Mouse (Mus musculus): ENCODE measurements around the gene Chrd. TPM values are rescaled to one million over a fixed set of nuclear protein-coding genes. Genes with fewer than 3 reads are reported as not detected.

The Chrd gene
- polyA plus RNA-seq, 1 experiment from 2014 or later: 0.83 TPM

- H3K4me2 ChIP-seq: no peak overlapping the region
- 78% methylated on average over 7 of the region's 7 CpGs for WGBS
- H3K36me3 ChIP-seq: no peaks in the 10 kb centered on the region
- H3K27me3 ChIP-seq (replicated peaks): peaks cover 82% of the 10 kb centered on the region
- H3K9ac ChIP-seq: no peak overlapping the region
- no peak overlapping the region for H3K27ac ChIP-seq (replicated peaks)
- H3K4me3 ChIP-seq: no peak overlapping the region
- no peak for ATAC-seq (ENCODE audit: extremely low read depth, insufficient number of reproducible peaks, low FRiP score, low TSS enrichment)
- H3K9me3 ChIP-seq: no peaks in the 10 kb centered on the region
- peaks cover 20% of the 10 kb centered on the region for H3K4me1 ChIP-seq
Observed at GRCm38 (mm10) chr16:20736168-20736567, 3.2 kb downstream of the Chrd start.

DNA sequence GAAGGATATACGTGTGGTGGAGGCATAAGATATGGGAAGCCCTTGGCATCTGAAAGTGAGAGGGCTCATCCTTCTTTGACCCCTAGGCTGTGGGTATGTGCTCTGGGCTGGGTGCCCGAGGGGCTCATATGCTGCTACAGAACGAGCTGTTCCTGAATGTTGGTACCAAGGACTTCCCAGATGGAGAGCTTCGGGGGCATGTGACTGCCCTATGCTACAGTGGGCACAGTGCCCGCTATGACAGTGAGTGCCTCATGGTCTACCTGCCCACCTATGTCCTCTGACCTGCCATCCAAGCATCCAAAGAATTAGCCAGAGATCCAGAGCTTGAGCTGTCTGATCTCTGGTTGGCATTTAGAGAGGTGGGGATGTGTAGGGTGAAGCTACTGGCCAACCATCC, 3.9 kb downstream of the Chrd start:
- H3K9ac ChIP-seq: no peak overlapping the region
- H3K4me1 ChIP-seq: peaks cover 20% of the 10 kb centered on the region
- 78% methylated on average over 5 of the region's 5 CpGs for WGBS
- no peaks in the 10 kb centered on the region for H3K36me3 ChIP-seq
- no peaks in the 10 kb centered on the region for H3K9me3 ChIP-seq
- ATAC-seq (ENCODE audit: extremely low read depth, insufficient number of reproducible peaks, low FRiP score, low TSS enrichment): no peak
- no peak overlapping the region for H3K4me2 ChIP-seq
- no peak overlapping the region for H3K27ac ChIP-seq (replicated peaks)
- peaks cover 75% of the 10 kb centered on the region for H3K27me3 ChIP-seq (replicated peaks)
- no peak overlapping the region for H3K4me3 ChIP-seq

DNA sequence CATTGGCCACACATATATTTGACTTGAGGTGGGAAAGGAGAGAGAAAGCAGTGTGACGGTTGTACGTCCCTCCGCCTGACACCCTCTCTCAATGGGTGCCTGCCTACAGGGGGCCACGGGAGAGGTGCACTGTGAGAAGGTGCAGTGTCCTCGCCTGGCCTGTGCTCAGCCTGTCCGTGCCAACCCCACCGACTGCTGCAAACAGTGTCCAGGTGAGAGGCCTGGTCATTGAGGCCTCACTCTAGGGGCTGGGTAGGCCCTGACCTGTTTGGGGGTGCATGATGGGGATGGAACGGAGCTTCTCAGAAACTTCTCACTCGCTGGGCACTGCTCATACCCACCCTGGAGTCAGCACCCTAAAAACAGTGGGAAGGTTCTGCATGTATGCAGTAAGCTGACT, 6.9 kb downstream of the Chrd start:
- H3K4me2 ChIP-seq: no peak overlapping the region
- WGBS: 81% methylated on average over 9 of the region's 9 CpGs
- H3K27ac ChIP-seq (replicated peaks): no peak overlapping the region
- no peak overlapping the region for H3K9ac ChIP-seq
- no peaks in the 10 kb centered on the region for H3K36me3 ChIP-seq
- H3K27me3 ChIP-seq (replicated peaks): peaks cover 46% of the 10 kb centered on the region
- no peak for ATAC-seq (ENCODE audit: extremely low read depth, insufficient number of reproducible peaks, low FRiP score, low TSS enrichment)
- no peaks in the 10 kb centered on the region for H3K4me1 ChIP-seq
- H3K4me3 ChIP-seq: no peak overlapping the region
- H3K9me3 ChIP-seq: no peaks in the 10 kb centered on the region

GRCm38 (mm10) chr16:20746641-20747040, 13.7 kb downstream of the Chrd start:
- Histone ChIP-seq H3K4me3 (no peak overlapping the region), H3K4me2 (no peak overlapping the region), H3K36me3 (no peaks in the 10 kb centered on the region), H3K27me3 (replicated peaks) (no peaks in the 10 kb centered on the region), H3K9me3 (no peaks in the 10 kb centered on the region), H3K9ac (no peak overlapping the region), H3K27ac (replicated peaks) (no peak overlapping the region), H3K4me1 (no peaks in the 10 kb centered on the region)
- WGBS: 61% methylated on average over 6 of the region's 6 CpGs
- no peak for ATAC-seq (ENCODE audit: extremely low read depth, insufficient number of reproducible peaks, low FRiP score, low TSS enrichment)

DNA sequence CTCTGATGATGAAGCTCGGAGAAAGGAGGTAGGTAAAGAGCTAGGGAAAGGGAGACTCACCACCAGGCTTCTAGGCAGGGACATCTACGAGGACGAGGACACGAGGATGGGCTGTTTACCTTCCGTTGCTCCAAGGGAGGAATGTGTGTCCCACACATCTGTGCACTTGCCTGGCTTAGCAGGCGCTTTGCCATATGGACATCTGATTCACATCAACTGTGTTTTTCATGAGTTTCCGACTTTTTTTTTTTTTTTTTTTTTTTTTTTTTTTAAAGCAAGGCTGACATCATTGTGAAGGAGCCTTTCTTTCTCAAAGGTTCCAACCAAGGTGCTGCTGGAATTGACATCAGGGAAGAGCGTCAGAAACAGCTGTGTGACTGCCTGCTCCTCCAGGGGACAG, 17.6 kb downstream of the Chrd start:
- Histone ChIP-seq H3K9ac (no peak overlapping the region), H3K27me3 (replicated peaks) (no peaks in the 10 kb centered on the region), H3K27ac (replicated peaks) (no peak overlapping the region), H3K36me3 (no peaks in the 10 kb centered on the region), H3K4me1 (no peaks in the 10 kb centered on the region), H3K4me3 (no peak overlapping the region), H3K9me3 (no peaks in the 10 kb centered on the region), H3K4me2 (no peak overlapping the region)
- ATAC-seq (ENCODE audit: extremely low read depth, insufficient number of reproducible peaks, low FRiP score, low TSS enrichment): no peak
- 49% methylated on average over 8 of the region's 8 CpGs for WGBS

GRCm38 (mm10) chr16:20756052-20756451, 23.1 kb downstream of the Chrd start:
- ATAC-seq (ENCODE audit: extremely low read depth, insufficient number of reproducible peaks, low FRiP score, low TSS enrichment): no peak
- Histone ChIP-seq H3K36me3 (no peaks in the 10 kb centered on the region), H3K9me3 (no peaks in the 10 kb centered on the region), H3K4me3 (no peak overlapping the region), H3K4me2 (no peak overlapping the region), H3K4me1 (no peaks in the 10 kb centered on the region), H3K27me3 (replicated peaks) (no peaks in the 10 kb centered on the region), H3K27ac (replicated peaks) (no peak overlapping the region), H3K9ac (no peak overlapping the region)
- 85% methylated on average over 5 of the region's 5 CpGs for WGBS

- H3K9ac ChIP-seq: no peak overlapping the region
- no peak overlapping the region for H3K4me2 ChIP-seq
- WGBS: 56% methylated on average over 1 of the region's 1 CpGs
- H3K4me1 ChIP-seq: no peaks in the 10 kb centered on the region
- no peaks in the 10 kb centered on the region for H3K36me3 ChIP-seq
- H3K27ac ChIP-seq (replicated peaks): no peak overlapping the region
- no peak for ATAC-seq (ENCODE audit: extremely low read depth, insufficient number of reproducible peaks, low FRiP score, low TSS enrichment)
- no peak overlapping the region for H3K4me3 ChIP-seq
- no peaks in the 10 kb centered on the region for H3K27me3 ChIP-seq (replicated peaks)
- H3K9me3 ChIP-seq: no peaks in the 10 kb centered on the region
Observed at GRCm38 (mm10) chr16:20757385-20757784, 24.5 kb downstream of the Chrd start.

GRCm38 (mm10) chr16:20761681-20762080, 28.8 kb downstream of the Chrd start:
- Histone ChIP-seq H3K4me2 (no peak overlapping the region), H3K4me1 (no peaks in the 10 kb centered on the region), H3K9ac (no peak overlapping the region), H3K27me3 (replicated peaks) (0 out of 2 replicates have a peak, but pooled peaks cover 3% of the 10 kb centered on the region), H3K36me3 (no peaks in the 10 kb centered on the region), H3K4me3 (no peak overlapping the region), H3K9me3 (no peaks in the 10 kb centered on the region), H3K27ac (replicated peaks) (no peak overlapping the region)
- WGBS: 8% methylated on average over 3 of the region's 3 CpGs
- ATAC-seq (ENCODE audit: extremely low read depth, insufficient number of reproducible peaks, low FRiP score, low TSS enrichment): no peak

- H3K4me3 ChIP-seq: no peak overlapping the region
- H3K9ac ChIP-seq: no peak overlapping the region
- no peaks in the 10 kb centered on the region for H3K9me3 ChIP-seq
- ATAC-seq (ENCODE audit: extremely low read depth, insufficient number of reproducible peaks, low FRiP score, low TSS enrichment): no peak
- H3K4me1 ChIP-seq: no peaks in the 10 kb centered on the region
- H3K27ac ChIP-seq (replicated peaks): no peak overlapping the region
- WGBS: 41% methylated on average over 9 of the region's 9 CpGs
- H3K27me3 ChIP-seq (replicated peaks): 0 out of 2 replicates have a peak, but pooled peaks cover 3% of the 10 kb centered on the region
- no peak overlapping the region for H3K4me2 ChIP-seq
- H3K36me3 ChIP-seq: no peaks in the 10 kb centered on the region
Observed at GRCm38 (mm10) chr16:20765244-20765643, 32.3 kb downstream of the Chrd start.

DNA sequence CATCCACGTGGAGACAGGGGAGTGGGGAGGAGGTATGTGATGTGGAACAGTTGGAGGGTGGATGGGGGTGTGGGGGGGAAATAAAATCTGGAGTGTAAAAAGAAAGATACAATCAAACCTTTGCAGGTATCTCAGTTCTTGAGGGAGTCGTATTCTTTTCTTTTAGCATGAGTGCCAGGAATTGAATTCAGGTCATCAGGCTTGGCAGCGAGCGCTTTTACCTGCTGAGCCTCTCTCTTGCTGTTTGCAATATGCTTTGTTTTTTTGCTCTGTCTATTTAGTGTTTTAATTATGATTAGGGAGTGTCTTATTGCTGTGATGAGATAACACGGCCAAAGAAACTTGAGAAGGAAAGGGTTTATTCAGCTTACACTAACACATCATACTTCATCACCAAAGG, 42.1 kb downstream of the Chrd start:
- no peak overlapping the region for H3K9ac ChIP-seq
- ATAC-seq (ENCODE audit: extremely low read depth, insufficient number of reproducible peaks, low FRiP score, low TSS enrichment): no peak
- no peaks in the 10 kb centered on the region for H3K36me3 ChIP-seq
- WGBS: 68% methylated on average over 5 of the region's 5 CpGs
- no peak overlapping the region for H3K27ac ChIP-seq (replicated peaks)
- H3K4me3 ChIP-seq: no peak overlapping the region
- H3K9me3 ChIP-seq: peaks cover 13% of the 10 kb centered on the region
- no peaks in the 10 kb centered on the region for H3K4me1 ChIP-seq
- no peak overlapping the region for H3K4me2 ChIP-seq
- no peaks in the 10 kb centered on the region for H3K27me3 ChIP-seq (replicated peaks)

DNA sequence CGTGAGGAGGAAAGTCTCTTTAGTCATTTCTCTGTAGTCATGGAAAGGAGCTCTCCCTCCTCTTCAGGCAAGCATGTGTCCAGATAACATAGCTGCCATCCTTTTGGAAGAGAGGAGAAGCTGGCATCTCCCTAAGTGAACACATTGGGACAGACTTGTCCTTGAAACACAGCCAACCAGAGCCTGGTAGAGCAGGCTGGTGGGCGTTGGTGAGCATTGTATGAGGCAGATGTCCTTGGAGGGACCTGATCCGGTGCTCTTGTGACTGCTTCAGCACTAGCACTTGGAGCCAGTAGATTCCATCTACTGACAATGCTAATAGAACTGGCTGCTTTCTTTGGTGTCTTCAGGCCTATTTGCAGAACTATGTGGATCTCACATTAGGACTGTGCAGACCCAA, 46.9 kb downstream of the Chrd start:
- no peaks in the 10 kb centered on the region for H3K9me3 ChIP-seq
- H3K4me1 ChIP-seq: no peaks in the 10 kb centered on the region
- H3K36me3 ChIP-seq: no peaks in the 10 kb centered on the region
- 0 out of 2 replicates have a peak, but pooled peaks cover 4% of the 10 kb centered on the region for H3K27me3 ChIP-seq (replicated peaks)
- no peak overlapping the region for H3K4me2 ChIP-seq
- WGBS: 67% methylated on average over 3 of the region's 3 CpGs
- H3K9ac ChIP-seq: no peak overlapping the region
- no peak for ATAC-seq (ENCODE audit: extremely low read depth, insufficient number of reproducible peaks, low FRiP score, low TSS enrichment)
- H3K4me3 ChIP-seq: no peak overlapping the region
- H3K27ac ChIP-seq (replicated peaks): no peak overlapping the region

DNA sequence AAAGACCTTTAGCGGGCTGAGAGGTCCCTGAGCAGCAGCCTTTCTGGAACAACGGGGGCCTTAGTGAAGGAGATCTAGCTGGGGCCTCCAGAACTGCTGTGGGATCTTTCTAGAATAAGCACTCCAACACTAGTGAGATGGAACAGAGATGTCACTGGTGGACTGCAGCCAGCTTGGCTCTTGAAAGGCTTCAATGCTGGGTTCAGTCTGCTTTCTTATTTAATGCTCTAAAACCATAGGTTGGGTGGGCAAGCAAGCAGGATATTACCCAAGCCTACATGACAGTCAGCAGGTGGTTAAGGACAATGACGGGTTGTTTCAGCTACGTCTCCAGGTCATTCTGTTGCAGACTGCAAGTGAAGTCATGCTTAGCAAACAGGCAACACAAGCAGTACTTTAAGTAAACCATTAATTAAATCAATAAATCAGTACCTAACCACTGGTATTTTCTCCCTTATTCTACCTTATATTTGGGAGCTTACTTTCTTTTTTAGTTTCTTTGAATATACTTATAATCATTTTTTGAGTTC, 48.2 kb downstream of the Chrd start:
- Histone ChIP-seq H3K36me3 (no peaks in the 10 kb centered on the region), H3K4me2 (no peak overlapping the region), H3K4me1 (no peaks in the 10 kb centered on the region), H3K4me3 (no peak overlapping the region), H3K27me3 (replicated peaks) (0 out of 2 replicates have a peak, but pooled peaks cover 4% of the 10 kb centered on the region), H3K9me3 (no peaks in the 10 kb centered on the region), H3K9ac (no peak overlapping the region), H3K27ac (replicated peaks) (no peak overlapping the region)
- no peak for ATAC-seq (ENCODE audit: extremely low read depth, insufficient number of reproducible peaks, low FRiP score, low TSS enrichment)
- WGBS: 62% methylated on average over 4 of the region's 4 CpGs

Measured in heart, embryonic 13.5 days (tissue).